Mouse (Mus musculus): ENCODE results near the gene Gm16253.

DNA sequence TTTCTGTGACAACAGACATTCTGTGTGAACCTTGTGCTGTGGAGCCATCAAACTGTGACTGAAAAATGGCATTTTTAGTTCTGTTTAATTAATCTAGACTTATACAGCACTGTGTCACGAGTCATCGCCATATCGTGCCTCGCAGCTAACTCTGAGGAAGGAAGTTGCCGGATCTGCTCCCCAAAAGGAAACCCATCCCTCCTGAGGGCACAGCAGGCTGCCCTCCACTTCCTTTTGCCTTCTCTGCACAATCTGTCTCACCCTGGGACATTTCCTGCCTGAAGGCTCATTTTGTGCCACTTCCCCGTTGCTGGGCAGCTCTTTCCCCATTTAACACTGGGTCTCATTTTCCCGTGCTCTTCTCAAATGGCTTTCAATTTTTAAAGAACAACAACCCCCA lies 12.2 kb upstream of the Gm16253 start:
- TF ChIP-seq CTCF (IDR thresholded peaks at IDR 0.05; ENCODE audit: borderline replicate concordance, control insufficient read depth, extremely low read depth, insufficient read depth, low read length, poor library complexity) (no peak), POLR2A (IDR thresholded peaks at IDR 0.05; ENCODE audit: control insufficient read depth, extremely low read depth, insufficient read depth, low read length, poor library complexity) (no peak)
